Mouse (Mus musculus) liver, embryonic 11.5 days (tissue): ENCODE measurements around the gene Sfta2. TPM values are rescaled to one million over a fixed set of nuclear protein-coding genes. Genes with fewer than 3 reads are reported as not detected.

ENCODE experiments used
- ATAC-seq: fragments of 200-750 bp; cut with Nextera tagmentation; replicated peaks from 2 replicates; pipeline ENCODE4 v1.8.0; 2017; ENCODE audit warnings: moderate number of reproducible peaks, mild to moderate bottlenecking, moderate TSS enrichment, moderate library complexity; ENCODE audit not compliant: low FRiP score
- DNase-seq: peaks from one replicate; pipeline ENCODE4 v3.0.0-alpha.2; 2017; ENCODE audit warnings: low spot score
- H3K27ac ChIP-seq: fragments of 300-500 bp; sonication (generic); 2 replicates; pipeline ENCODE4 v1.5.1; 2014; ENCODE audit warnings: mild to moderate bottlenecking, low read depth, low read length, control low read depth
- H3K27me3 ChIP-seq: fragments of 300-500 bp; sonication (generic); replicated peaks from 2 replicates; pipeline ENCODE4 v1.6.1; 2014; ENCODE audit warnings: low read length, mixed read lengths; ENCODE audit not compliant: control insufficient read depth, insufficient read depth
- H3K36me3 ChIP-seq: fragments of 300-500 bp; sonication (generic); 2 replicates; pipeline ENCODE4 v1.6.1; 2014; ENCODE audit warnings: mild to moderate bottlenecking, low read length, moderate library complexity, mixed read lengths; ENCODE audit not compliant: control insufficient read depth, insufficient read depth
- H3K4me1 ChIP-seq: fragments of 300-500 bp; sonication (generic); replicated peaks from 2 replicates; pipeline ENCODE4 v1.6.1; 2014; ENCODE audit warnings: low read length, mixed read lengths; ENCODE audit not compliant: control insufficient read depth, insufficient read depth
- H3K4me2 ChIP-seq: fragments of 300-500 bp; sonication (generic); 2 replicates; pipeline ENCODE4 v1.6.1; 2014; ENCODE audit warnings: mild to moderate bottlenecking, control low read depth, moderate library complexity
- H3K4me3 ChIP-seq: fragments of 300-500 bp; sonication (generic); 2 replicates; pipeline ENCODE4 v1.5.1; 2014; ENCODE audit warnings: low read depth, low read length, control low read depth
- H3K9ac ChIP-seq: fragments of 300-500 bp; sonication (generic); 2 replicates; pipeline ENCODE4 v1.6.1; 2014; ENCODE audit warnings: low read depth, low read length, control low read depth
- H3K9me3 ChIP-seq: fragments of 300-500 bp; sonication (generic); 2 replicates; pipeline ENCODE4 v1.6.1; 2016; ENCODE audit warnings: low read length, inconsistent platforms, mixed read lengths; ENCODE audit not compliant: control insufficient read depth
- WGBS: fragments of 180-500 bp; shearing (Covaris S2); extraction: QIAGEN DNeasy Blood & Tissue Kit; methylation state at CpG from one replicate; pipeline ENCODE4 v1.1.7; 2014; 5-methylcytosine and 5-hydroxymethylcytosine counted together
- polyA plus RNA-seq: library from polyadenylated mRNA; unstranded; fragments of >200 nt; fragmentation: Nextera tagmentation; extraction: Ambion mirVana; gene quantifications from 2 replicates; pipeline ENCODE4 v1.2.1, GENCODE M21; 2014

Gene Sfta2
- polyA plus RNA-seq, 1 experiment from 2014 or later: 0.32 TPM

DNA sequence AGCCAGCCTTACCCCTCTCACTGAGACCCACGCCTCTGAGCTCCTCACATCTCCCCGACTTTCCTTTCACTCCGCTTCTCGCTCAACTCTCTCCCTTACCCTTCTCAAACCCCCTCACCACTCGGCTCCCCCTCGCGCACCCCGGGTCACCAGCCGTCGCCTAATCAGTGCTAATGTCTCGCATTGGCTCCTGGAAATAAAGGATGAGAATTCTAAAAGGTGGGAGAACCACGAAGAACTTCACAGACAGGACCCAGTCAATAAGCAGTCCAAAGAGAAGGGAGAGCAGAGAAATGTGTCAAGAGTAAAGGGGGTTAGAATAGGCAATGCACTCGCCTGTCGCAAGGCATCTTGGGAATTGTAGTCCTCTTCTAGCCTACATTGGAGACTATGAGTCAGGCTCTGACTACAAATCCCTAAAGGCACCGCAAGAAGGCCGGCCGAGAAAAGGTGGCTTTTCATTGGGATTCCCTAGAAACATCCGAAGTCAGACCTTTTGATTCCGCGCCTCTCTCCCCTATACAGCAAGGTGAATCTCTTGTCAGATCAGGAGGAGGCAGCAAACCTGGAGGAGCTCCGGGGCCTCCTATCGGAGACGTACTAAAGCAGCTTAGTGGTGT is 72.2 kb downstream of the Sfta2 start, which contains the start of gene Gtf2h4:
TSS of gene Gtf2h4 (minus strand) at position 324 of the 620 bp plus-strand sequence.
- Histone ChIP-seq H3K36me3 (peaks cover 3% of the 10 kb centered on the region; the same call in 1 of the 2 replicates), H3K9ac (peak within 1 kb of the TSS; percentile 92), H3K27me3 (no peaks in the 10 kb centered on the region), H3K27ac (peak within 1 kb of the TSS; percentile 15; the same call in 1 of the 2 replicates), H3K4me2 (peak within 1 kb of the TSS; percentile 91), H3K4me3 (peak within 1 kb of the TSS; percentile 89), H3K9me3 (no peaks in the 10 kb centered on the region), H3K4me1 (peaks cover 6% of the 10 kb centered on the region)
- ATAC-seq (peak; percentile 97), DNase-seq (peak; percentile 70)
- WGBS: 1% methylated on average over 23 of the region's 23 CpGs

DNA sequence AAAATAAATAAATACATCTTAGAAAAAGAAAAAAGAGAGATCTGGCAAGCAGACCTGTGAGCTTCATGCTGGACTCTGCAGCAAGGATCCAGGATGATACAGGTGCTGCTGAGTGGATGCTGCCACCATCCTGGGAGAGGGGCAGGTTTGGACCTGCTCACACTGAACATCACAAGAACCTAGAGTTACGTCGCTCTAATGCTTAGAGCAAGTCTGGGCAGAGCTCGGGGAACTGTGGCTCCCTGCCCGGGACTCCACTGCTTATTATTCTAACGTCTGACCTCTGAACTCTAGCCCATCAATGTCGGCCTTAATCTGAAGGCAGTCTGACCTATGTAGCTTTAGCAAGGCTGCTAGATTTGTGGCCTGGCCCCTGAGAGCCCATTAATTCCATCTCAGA is 79.2 kb downstream of the Sfta2 start:
- Histone ChIP-seq H3K9ac (no peak overlapping the region), H3K4me2 (no peak overlapping the region), H3K27ac (no peak overlapping the region), H3K4me1 (no peaks in the 10 kb centered on the region), H3K4me3 (no peak overlapping the region), H3K36me3 (peaks cover 5% of the 10 kb centered on the region), H3K9me3 (no peaks in the 10 kb centered on the region), H3K27me3 (peaks cover 3% of the 10 kb centered on the region)
- no peak for ATAC-seq
- 54% methylated on average over 6 of the region's 6 CpGs for WGBS
- no peak for DNase-seq

DNA sequence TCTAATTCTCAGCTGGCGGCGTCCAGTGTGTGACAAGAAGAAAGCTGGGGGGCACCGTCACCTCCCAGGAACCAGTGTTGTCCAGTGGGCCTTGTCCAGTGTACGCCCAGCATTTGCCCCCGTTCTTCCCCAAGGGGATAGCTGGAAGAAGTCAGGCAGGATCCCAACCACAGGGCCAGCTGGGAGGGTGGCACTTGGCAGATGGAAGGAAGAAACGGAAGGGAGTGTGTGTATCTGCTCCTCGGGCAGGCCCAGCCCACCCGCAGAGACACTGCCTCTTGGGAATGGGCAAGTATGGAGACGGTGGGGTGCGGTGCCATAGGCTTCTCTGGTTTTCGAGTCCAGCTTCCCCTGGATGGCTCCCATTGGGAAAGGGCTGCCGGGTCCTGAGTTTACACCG is 80.6 kb downstream of the Sfta2 start:
- Histone ChIP-seq H3K36me3 (peaks cover 5% of the 10 kb centered on the region), H3K4me1 (no peaks in the 10 kb centered on the region), H3K27me3 (peaks cover 15% of the 10 kb centered on the region), H3K9me3 (no peaks in the 10 kb centered on the region), H3K27ac (no peak overlapping the region), H3K4me3 (no peak overlapping the region), H3K9ac (no peak overlapping the region), H3K4me2 (no peak overlapping the region)
- no peak for DNase-seq
- ATAC-seq: no peak
- WGBS: 82% methylated on average over 13 of the region's 13 CpGs

DNA sequence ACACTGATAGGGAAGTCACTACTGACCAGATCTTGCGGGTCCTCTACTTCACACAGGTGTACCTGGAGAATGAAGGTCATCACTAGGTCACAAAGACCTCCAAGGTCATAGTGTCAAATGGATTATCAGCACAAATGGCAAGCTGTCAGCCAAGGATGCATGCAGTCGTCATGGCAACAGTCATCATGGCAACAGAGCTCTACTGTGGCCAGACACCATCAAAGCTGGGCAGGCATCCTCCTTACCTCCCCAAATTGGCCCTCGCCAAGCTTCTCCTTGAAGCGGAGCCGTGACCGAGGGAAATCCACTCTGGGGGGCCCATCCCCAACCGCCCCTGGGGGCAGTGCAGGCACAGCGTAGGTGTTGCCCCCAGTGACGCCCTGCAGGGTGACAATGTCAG is 83.7 kb downstream of the Sfta2 start:
- no peak overlapping the region for H3K27ac ChIP-seq
- H3K9ac ChIP-seq: no peak overlapping the region
- DNase-seq (no peak), ATAC-seq (no peak)
- H3K4me2 ChIP-seq: no peak overlapping the region
- 66% methylated on average over 9 of the region's 9 CpGs for WGBS
- H3K36me3 ChIP-seq: peaks cover 11% of the 10 kb centered on the region
- H3K27me3 ChIP-seq: peaks cover 16% of the 10 kb centered on the region
- H3K4me1 ChIP-seq: no peaks in the 10 kb centered on the region
- no peak overlapping the region for H3K4me3 ChIP-seq
- no peaks in the 10 kb centered on the region for H3K9me3 ChIP-seq

DNA sequence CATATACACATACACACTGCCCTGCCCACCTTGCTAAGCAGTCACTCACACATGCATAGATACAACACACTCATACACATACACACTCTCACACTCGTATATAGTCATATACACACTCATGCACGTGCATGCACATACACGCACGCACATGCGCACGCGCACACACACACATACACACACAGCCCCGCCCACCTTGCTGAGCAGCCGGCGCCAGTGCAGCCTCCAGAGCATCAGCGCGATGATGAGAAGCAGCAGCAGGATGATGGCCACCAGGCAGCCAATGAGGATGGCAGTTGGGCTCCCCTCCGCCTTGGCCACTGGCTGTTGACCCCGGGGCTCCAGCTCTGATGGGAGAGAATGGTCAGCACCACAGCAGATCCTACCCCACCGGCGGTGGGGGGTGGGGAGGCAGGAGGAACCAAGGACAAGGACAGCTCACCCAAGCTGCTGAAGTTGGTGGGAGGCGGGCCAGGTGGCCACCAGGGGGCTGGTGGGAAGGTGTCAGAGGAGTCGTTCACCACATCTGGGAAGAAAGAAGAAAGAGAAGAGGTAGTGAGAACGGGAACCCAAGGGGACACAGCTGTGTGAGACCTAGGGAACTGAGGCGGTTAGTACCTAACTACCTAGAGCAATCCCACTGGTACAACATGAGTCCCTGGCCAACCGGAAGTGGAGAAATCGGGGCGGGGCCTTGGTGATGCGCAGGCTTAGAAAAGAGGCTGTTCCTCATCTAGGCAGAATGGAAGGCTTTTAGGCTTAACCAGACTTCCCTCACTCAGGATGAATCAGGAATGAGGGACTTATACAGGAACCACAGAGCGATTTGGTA is 87.2 kb downstream of the Sfta2 start:
- H3K9me3 ChIP-seq: no peaks in the 10 kb centered on the region
- no peaks in the 10 kb centered on the region for H3K4me1 ChIP-seq
- no peak overlapping the region for H3K4me3 ChIP-seq
- DNase-seq (no peak), ATAC-seq (no peak)
- 80% methylated on average over 25 of the region's 25 CpGs for WGBS
- no peak overlapping the region for H3K9ac ChIP-seq
- H3K36me3 ChIP-seq: peaks cover 10% of the 10 kb centered on the region
- H3K4me2 ChIP-seq: no peak overlapping the region
- H3K27me3 ChIP-seq: peaks cover 16% of the 10 kb centered on the region
- H3K27ac ChIP-seq: no peak overlapping the region

DNA sequence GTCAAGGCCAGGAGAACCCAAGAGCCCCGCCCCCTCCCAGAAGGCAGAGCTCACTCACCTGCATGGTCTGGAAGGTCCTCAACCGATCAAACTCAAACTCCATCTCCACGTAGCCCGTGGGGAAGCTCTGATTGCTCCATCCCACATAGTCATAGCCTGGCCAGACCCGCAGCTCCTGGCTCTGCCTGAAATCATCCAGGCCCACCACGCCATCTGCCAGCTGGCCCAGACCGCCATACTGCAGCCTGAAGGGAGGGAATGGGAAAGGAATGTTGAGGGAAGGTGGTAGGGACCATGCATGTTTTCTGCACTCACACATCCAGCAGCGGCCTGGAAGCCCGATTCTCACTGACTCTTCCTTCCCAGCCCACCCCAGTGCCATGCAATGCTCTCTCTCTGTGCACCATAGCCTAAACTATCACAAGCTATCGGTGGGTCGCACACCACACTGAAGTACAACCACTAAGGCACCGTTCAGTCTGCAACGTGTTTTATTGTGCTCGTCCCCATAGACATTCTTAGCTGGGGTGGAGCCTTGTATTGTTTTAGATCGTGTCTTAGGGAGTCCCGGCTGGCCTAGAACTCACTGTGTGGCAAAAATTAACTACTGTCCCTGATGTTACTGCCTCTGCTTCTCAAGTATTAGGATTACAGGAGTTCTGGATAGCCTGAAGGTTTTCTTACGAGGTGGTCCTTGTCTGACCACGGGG is 88.7 kb downstream of the Sfta2 start:
- no peak for ATAC-seq
- whole genome bisulfite sequencing: 84% methylated on average over 18 of the region's 18 CpGs

DNA sequence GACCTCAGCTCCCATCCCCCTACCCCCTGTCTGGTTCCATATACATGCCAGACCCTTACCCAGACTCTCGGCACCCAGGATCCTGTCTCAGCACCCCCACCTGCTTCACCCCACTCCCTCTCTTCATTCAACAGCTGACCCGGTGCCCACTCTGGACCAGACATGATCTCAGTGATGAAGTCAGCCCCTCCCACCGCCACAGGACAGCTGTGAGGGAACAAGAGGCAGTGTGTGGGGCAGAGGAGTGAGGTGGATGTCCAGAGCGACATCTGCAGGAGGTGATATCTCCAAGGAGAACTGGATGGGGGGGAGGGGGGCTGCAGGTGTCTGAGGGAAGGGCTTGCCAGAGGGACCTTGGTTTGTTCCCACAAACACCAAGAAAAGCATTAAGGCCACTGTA is 90.5 kb downstream of the Sfta2 start:
- ATAC-seq (no peak), DNase-seq (no peak)
- H3K4me3 ChIP-seq: no peak overlapping the region
- H3K4me1 ChIP-seq: no peaks in the 10 kb centered on the region
- no peak overlapping the region for H3K27ac ChIP-seq
- H3K9me3 ChIP-seq: peaks cover 3% of the 10 kb centered on the region; the same call in 1 of the 2 replicates
- H3K9ac ChIP-seq: no peak overlapping the region
- 72% methylated on average over 4 of the region's 4 CpGs for WGBS
- H3K27me3 ChIP-seq: peaks cover 5% of the 10 kb centered on the region; the same call in 1 of the 2 replicates
- H3K4me2 ChIP-seq: no peak overlapping the region
- peaks cover 9% of the 10 kb centered on the region for H3K36me3 ChIP-seq

More for the DNA sequence above, 88.7 kb downstream of the Sfta2 start:
- H3K27ac ChIP-seq: no peak overlapping the region
- no peak for DNase-seq
- peaks cover 16% of the 10 kb centered on the region for H3K27me3 ChIP-seq
- H3K4me2 ChIP-seq: no peak overlapping the region
- H3K4me1 ChIP-seq: no peaks in the 10 kb centered on the region
- no peak overlapping the region for H3K4me3 ChIP-seq
- H3K9ac ChIP-seq: no peak overlapping the region
- H3K9me3 ChIP-seq: no peaks in the 10 kb centered on the region
- H3K36me3 ChIP-seq: peaks cover 9% of the 10 kb centered on the region

DNA sequence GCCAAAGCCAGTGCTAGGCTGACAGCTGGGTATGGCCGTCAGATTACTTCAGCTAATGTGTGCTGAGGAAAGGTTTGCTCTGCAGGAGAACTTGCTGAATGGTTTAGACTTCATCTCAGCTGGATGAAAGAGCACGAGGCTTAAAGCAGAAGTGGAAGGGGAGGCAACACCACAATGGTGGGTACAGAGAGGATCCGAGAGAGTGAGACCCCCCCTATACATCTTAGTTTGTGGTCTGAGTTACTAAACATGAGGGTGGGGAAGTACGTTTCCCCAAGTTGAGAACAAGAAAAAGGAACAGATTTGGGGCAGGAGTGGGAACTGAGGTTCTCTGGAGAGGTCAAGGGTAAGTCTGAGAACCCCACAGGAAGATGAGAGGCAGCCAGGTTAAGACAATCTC is 91.0 kb downstream of the Sfta2 start:
- 62% methylated on average over 4 of the region's 4 CpGs for WGBS
- H3K4me1 ChIP-seq: no peaks in the 10 kb centered on the region
- peaks cover 8% of the 10 kb centered on the region for H3K27me3 ChIP-seq
- ATAC-seq (no peak), DNase-seq (no peak)
- H3K4me2 ChIP-seq: no peak overlapping the region
- no peak overlapping the region for H3K9ac ChIP-seq
- peaks cover 9% of the 10 kb centered on the region for H3K36me3 ChIP-seq
- peaks cover 3% of the 10 kb centered on the region; the same call in 1 of the 2 replicates for H3K9me3 ChIP-seq
- no peak overlapping the region for H3K27ac ChIP-seq
- H3K4me3 ChIP-seq: no peak overlapping the region
